Mouse (Mus musculus): ENCODE data around the gene Nck2.

DNA sequence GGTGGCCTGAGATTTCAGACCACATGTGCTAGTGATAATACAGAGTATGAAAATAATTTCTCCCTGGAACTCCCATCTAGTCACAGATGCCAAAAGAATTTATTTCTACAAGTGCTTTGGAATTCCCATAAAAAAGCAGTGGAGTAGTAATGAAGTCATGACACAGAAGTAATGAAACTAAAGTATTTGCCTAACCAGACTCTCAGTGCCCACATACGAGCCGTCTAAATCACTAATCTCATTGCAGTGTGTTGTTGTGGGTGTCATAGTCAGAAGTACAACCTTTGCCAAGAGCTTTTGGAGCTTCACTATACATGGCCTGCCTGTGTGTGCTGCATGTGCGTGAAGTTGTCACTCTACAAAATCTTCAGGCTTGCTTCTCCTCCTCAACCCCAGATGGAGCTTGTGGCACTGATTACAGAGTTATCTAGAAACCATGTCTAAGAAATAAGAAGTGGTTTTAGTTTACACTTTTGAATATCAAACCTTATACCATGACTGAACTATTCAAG, 130.5 kb downstream of the Nck2 start:
- no peak for TF ChIP-seq POLR2A (IDR thresholded peaks at IDR 0.05; ENCODE audit: borderline replicate concordance, extremely low read depth, insufficient read depth, insufficient read length, poor library complexity, severe bottlenecking)
- no peak for TF ChIP-seq CTCF (IDR thresholded peaks at IDR 0.05; ENCODE audit: borderline replicate concordance, extremely low read depth, insufficient read depth, insufficient read length)
